Mouse (Mus musculus) right cerebral cortex, postnatal 10 days (tissue): ENCODE measurements at regions not wholly inside any gene's neighbourhood (a gene's known extent, or its start where the extent isn't known, plus 50 kb on each side); places are given as distances from the start of the nearest gene placed in this dataset.
A peak's percentile ranks its signal among the peaks of the same experiment; 100 is the strongest.

Source experiments
- DNase-seq, 2 experiments: peaks; one replicate each; pipeline ENCODE4 v3.0.0; 2021; ENCODE audit warnings: low spot score in 2 of 2

DNA sequence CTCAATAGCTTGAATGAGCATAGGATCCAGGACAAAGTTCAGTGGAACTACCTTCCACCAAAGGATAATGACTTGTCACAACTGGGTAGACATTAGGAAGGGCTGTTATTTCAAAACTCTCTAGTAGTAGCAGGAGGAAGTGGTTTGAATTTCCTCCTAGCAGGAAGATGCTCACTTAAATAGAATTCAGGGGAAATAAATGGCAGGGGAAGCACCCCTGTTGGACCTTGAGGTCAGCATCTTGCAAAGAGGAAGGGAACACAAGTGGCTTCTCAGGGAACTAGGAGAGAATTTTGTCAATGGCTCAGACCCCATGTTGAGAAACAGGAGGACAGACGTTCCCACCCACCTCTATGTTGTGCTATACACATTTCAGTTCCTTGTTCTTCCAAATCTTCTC lies 178.4 kb upstream of the Jun start:
- DNase-seq: no peak

DNA sequence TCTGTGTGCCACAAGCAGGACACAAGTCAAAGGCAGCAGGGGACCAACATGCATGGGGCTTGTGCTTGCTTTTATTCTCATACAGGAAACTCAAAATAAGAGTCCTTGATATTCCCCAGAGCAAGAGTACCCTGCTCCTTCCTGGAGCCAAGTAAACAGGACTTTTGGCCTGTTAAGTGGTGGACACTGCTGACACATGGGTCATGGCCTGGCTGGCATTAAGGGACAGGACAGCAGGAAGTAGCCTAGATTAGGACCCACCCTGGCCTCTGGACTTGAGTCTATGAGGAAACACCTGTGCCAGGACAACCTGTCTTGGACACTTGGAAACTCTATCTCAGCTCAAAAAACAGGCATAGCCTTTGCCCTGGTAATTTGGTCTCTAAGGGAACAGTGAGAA lies 181.0 kb upstream of the Jun start:
- no peak for DNase-seq

DNA sequence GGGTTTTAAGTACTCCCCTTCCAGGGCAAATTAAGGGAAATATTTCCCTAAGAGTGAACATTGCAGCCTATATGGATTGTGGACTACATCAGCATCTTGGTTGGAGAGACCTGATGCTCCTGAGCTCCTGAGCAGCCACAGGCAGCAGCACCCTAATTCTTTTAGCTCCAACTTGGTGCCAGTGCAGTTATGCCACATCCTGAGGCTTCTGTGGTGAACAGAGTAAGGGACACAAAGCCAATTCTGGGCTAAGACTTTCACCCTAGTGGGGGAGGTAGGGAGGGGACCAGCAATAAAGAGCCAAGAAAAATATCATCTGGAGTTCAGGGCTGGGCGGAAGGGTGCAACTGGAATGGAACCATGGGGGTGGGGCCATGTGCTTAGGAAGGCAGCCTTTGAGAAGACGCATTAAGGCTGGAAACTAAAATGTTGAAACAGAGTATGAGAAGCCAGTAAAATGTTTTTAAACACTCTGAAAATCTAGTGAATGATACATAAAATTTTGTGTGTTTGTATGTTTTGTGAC lies 182.1 kb upstream of the Jun start:
- no peak for DNase-seq

GRCm38 (mm10) chr4:95247977-95248376 lies 196.0 kb upstream of the Jun start:
- no peak for DNase-seq

DNA sequence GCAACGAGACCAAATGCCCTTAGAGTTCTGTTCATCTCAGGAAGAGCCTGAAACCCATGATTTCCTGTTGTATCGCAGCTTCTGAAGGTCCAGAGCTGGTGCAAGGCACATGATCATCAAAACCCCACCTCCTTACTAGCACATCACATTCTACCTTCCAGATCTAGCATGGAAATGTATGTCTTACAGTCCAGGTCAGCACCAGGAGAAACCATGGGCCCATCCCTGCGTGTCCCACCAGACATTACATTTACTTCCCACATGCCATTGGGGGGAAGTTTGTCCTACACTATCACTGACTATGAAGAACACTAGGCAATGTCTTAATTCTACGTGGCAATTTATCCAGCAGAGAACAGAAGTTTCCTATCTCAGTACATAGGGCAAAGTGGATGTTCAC lies 197.0 kb upstream of the Jun start:
- DNase-seq: no peak

DNA sequence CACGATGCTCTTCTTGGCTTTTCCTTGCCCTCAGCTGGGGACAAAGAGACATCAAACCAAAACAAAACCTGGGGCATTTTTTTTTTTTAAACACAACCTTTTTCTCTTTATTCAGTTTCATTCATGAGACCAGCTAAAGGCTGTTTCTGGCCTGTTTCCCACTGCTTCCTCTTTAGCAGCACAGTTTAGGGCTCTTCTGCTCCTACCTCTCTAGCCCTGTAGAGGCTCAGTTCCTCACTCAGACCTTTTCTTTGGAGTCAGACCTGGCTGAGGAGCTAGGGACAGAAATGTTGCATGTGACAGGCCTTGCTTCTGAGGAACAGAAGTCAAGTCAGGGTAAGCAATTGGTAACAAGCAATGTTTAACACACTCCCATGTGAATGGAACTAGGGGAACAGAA lies 198.1 kb upstream of the Jun start:
- no peak for DNase-seq

DNA sequence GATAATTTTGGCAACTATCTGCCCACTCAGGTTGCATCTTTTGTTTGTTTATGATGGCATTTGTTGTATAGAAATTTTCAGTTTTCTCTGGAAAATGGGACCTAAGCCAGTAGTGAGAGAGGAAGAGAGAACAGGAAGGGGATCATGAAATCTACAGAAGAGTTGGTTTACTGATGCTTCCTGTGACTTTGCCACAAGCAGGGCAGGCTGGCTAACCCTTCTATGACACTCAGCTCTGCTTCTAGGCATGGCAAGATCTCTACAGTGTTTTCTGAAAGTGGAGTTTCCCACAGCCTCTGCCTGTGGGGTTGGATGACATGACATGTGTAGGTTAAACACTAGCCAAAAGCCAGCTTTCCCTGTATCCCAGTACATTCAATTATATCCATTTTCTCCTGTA lies 217.7 kb upstream of the Jun start:
- no peak for DNase-seq

- no peak for DNase-seq
Measured at GRCm38 (mm10) chr4:95270389-95270788, 218.4 kb upstream of the Jun start.

DNA sequence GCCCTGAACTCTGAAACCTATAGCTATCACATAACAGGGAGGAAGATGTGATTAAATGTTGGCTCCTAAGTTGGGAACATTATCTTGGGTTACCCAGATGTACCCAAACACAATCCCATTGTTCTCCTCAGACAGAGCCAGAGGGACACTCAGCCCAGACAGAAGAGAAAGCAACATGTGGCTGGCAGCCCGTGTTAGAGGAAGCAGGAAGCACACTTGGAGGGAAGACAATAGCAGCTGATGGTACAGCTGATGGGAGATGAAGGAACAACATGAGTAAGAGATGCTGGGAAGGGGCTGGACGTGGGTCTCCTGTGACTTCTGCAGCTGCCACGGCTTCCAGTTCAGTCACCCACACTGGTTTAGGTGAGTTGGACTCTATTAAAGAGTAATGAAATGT lies 224.2 kb upstream of the Jun start:
- DNase-seq: no peak

DNA sequence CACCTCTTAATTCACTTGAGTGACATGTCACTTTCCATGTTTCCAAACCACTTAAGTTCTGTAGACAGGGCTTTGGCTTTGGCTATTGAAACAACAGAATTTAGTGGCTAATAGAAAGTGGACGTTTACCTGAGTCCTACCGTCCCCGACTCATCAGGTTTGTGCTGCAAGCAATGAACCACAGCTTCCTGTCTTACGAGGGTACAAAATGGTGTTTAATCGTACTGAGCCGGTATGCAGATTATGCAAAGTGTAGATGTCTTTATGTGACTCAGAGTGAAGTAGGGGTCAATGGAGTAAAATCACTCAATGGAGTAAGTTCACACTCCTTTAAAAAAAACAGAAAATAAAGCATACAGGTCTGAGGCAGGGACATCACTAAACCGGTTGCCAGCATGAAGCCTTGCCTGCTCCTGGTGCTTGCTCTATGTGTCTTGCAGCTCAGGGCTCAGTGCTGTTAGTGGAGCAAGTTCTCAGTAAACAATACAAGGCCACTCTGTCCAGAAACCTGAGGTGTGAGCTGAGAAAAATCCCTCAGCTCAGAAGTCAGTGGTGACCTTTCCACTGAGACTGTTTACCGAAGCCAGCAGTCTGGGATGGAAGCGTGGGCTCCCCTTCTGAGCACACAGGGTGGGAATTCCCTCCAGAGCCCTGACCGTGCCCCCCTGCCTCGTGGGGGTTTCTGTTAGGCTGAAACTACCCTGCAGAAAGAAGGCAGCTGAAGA lies 226.1 kb upstream of the Jun start:
- no peak for DNase-seq

DNA sequence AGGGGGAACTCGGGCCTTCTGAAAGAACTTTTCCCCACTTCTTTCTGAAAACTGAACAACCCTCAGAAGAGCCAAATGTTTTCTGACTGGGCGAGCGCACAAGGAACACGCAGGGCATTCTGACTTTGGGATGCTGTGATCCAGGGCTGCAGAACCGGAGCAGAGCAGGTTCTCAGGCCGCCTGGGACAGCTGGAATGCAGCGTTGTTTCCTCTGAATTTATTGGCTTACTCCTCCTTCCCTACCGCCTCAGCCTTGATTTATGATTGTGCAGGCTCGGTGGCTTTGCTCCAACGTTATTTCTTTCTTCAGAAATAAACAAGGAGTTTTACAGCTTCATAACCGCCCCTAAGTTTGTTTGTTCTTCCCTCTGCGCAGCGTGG lies 226.7 kb upstream of the Jun start:
- no peak for DNase-seq

DNA sequence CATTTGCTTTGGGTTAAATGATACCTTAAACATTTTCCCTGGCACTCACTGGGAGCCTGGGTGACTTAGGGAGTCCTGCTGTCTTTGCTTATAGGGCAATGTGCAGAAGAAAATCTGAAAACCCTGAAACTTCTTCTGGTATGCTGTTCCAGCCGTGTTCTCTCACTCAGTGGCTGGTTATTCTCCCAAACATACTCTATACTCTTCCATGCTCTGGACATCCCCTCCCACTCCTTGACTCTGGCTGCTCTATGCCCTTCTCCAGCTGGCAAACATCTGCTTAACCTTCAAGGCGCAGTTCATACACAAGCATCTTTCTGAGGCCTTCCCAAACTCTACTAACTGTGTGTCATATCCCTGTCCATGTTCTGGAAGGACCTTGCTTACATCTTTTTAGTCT lies 227.2 kb upstream of the Jun start:
- no peak for DNase-seq

- DNase-seq: no peak
Measured at GRCm38 (mm10) chr4:95282083-95282482, 230.1 kb upstream of the Jun start.

DNA sequence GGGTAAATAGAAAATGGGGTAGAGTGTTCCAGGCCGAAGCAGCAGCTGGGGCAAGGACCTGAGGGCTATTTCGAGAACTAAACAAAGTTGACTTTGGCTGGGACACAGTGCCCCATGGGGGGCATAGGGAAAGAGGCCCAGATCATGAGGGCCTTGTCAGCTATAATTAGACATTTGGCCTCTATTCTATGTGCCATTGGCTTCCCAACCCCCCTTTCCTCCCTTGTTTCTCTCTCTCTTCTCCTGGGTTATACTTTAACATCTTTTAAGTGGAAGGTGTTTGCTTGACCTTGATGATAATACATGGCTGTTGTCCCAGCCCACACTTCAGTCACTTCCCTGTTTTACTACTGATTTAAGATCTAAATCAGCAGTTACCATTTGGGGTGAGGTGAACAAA lies 231.8 kb upstream of the Jun start:
- DNase-seq: no peak

- DNase-seq: no peak
Measured at GRCm38 (mm10) chr4:95284192-95284591, 232.2 kb upstream of the Jun start.

- no peak for DNase-seq
Measured at GRCm38 (mm10) chr4:95284696-95285095, 232.7 kb upstream of the Jun start.

DNA sequence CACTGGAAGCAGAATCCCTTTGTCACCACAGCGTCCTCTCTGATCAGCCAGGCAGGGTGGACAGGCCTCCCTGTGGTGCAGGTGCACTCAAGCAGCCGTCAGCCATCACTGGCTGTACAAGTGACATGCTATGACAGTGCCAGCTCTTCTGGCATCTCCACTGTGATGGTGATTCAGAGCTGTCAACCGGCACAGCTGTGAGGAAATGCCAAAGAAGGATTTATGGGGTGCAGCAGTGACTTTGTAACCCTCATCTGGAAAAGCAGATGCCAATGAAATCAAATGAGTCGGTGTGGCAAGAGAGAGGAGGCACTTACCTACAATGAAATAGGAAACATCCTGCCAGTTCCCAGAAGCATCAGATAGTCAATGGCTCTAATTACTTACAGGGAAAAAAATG lies 238.3 kb upstream of the Jun start:
- DNase-seq: no peak

DNA sequence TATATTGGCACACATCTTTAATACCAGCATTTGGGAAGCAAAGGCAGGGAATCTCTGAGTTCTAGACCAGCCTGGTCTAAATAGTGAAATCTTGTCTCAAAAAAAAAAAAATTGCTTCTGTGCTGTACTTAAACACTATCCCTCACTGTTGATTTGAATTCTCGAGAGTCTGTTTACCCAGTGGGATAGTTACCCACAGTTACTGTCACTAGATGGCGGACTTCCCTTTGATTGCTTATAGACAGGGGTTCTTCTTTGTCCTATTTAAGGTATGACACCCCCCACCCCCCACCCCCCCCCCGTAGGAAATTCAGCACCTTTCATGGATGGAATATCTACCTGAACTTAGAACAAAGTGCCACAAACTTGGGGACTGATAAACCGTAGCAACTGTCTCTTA lies 242.1 kb upstream of the Jun start:
- no peak for DNase-seq

GRCm38 (mm10) chr4:95301907-95302306 lies 249.9 kb upstream of the Jun start:
- DNase-seq: no peak

DNA sequence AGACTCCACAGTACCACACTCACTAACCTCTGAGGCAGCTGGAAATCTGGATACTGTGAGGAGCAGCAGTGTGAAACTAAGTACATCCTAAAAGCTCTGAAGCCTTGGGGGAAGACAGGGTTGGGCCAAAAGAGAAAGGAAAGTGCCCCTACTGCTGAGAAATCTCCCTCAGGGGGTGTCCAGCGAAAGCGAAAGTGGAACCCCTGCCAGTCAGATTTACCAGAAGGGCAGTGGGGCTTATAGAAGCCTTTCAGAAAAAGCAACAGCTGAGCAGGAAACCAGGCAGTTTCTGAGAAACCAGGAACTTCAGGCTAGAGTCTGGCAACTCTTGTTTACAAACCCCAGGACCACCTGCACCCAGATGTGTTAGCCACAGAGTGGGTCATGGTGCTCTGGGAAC lies 251.3 kb upstream of the Jun start:
- DNase-seq: peak; percentile 23 to 25

- DNase-seq: no peak
Measured at GRCm38 (mm10) chr4:95304006-95304405, 252.0 kb upstream of the Jun start.

DNA sequence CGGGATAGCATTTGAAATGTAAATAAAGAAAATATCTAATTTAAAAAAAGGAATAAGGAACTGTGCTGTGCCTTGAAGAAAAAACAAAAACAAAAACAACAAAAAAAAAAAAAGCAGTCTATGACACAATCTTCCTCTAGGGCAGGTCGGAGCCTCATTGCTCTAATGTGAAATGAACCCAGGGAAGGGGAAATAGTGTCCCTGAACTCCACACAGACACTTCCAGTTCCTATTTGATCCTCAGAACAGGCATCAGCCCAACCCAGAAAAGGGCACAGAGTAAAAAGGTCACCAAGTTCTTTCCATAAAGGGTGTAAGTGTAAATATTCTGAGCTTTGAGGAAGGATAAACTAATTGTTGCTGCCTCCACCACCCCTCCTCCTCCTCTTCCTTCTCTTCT lies 250.2 kb upstream of the Fggy start:
- DNase-seq: no peak

GRCm38 (mm10) chr4:95308469-95308895 lies 248.8 kb upstream of the Fggy start:
- no peak for DNase-seq

GRCm38 (mm10) chr4:95310410-95310809 lies 246.9 kb upstream of the Fggy start:
- no peak for DNase-seq
